Mouse (Mus musculus): ENCODE data around the gene Adm. TPM values are rescaled to one million over a fixed set of nuclear protein-coding genes. Genes with fewer than 3 reads are reported as not detected.
"Not testable (repeated sequence)": the region's sequence is repeated elsewhere in the genome, so short reads cannot be mapped to it uniquely, and the experiment has no call there.

Gene Adm
- total RNA-seq, 2 experiments from 2014 or later: 2.8 to 3.4 TPM

DNA sequence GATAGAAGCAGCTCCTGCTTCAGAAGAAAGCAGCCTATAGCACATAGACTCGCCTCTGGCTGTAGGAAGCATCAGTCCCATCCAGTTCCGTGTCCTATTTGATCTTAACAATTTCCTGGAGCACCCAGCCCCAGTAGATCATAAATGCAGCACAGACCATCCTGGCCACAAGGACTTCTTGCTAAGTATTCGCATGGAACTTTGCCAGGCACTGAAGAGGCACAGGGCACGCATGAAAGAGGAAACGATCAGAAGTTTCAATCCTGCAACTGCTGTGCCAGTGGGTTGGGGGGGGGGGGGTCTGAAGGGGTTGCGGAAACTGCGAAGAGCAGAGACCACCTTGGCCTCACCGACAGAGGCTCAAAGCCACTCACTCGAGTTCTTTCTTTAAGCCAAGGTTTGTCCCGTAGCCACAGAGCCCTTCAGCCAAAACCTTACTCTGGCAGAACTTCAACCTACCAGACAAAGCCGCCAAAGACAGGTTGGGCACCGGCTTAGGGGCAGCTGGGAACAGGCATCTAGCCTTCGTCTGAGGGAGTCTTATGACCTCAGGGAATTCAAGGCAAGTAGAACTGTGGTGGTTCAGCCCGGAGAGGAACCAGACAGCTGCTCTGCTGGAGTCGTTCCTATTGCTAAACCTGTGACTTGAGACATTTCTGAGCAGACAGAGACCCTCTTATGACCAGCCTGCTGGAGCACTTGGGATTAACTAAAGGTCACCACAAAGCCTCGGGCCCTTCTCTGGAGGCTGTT, 3.9 kb downstream of the Adm start:
- no peak for TF ChIP-seq CTCF (IDR thresholded peaks at IDR 0.05)
- Histone ChIP-seq H3K4me3 (no peak overlapping the region), H3K27ac (no peak overlapping the region)
- no peak for DNase-seq (ENCODE audit: extremely low spot score in 1 of 2, low spot score in 2 of 2)
- intact Hi-C loops (cut with DNase I): loop anchor here (2.0 kb wide), 2 partner anchors 199 to 467 kb away; no protein-coding TSS in a partner anchor

GRCm38 (mm10) chr7:110635929-110636328, 8.5 kb downstream of the Adm start:
- no peak overlapping the region for H3K27ac ChIP-seq
- intact Hi-C loops (cut with DNase I): no loop called here
- TF ChIP-seq CTCF (IDR thresholded peaks at IDR 0.05): no peak
- H3K4me3 ChIP-seq: no peak overlapping the region
- no peak for DNase-seq (ENCODE audit: extremely low spot score in 1 of 2, low spot score in 2 of 2)

DNA sequence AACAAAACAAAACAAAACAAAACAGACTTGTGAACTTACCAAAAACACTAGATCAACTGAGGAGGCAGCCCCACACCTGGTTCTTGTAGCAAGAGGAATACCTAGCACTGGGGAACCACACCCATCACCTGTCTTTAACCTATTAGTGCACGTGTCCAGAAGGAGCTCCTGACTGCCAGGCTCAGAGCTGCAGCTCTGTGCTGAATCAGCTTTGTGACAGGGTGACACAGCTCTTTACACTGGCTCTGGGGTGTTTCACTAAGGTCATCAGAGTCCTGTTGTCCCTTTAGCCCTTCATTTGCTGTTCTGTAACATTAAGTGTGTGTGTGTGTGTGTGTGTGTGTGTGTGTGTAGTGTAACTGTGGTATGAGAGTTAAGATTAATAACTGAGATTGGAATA, 9.1 kb downstream of the Adm start:
- intact Hi-C loops (cut with DNase I): no loop called here
- H3K27ac ChIP-seq: no peak overlapping the region
- no peak for TF ChIP-seq CTCF (IDR thresholded peaks at IDR 0.05)
- no peak for DNase-seq (ENCODE audit: extremely low spot score in 1 of 2, low spot score in 2 of 2)
- no peak overlapping the region for H3K4me3 ChIP-seq

- no peak for DNase-seq (ENCODE audit: extremely low spot score in 1 of 2, low spot score in 2 of 2)
- intact Hi-C loops (cut with DNase I): no loop called here
- TF ChIP-seq CTCF (IDR thresholded peaks at IDR 0.05): no peak
- Histone ChIP-seq H3K27ac (no peak overlapping the region), H3K4me3 (no peak overlapping the region)
Measured at GRCm38 (mm10) chr7:110638305-110639110, 11.0 kb downstream of the Adm start.

DNA sequence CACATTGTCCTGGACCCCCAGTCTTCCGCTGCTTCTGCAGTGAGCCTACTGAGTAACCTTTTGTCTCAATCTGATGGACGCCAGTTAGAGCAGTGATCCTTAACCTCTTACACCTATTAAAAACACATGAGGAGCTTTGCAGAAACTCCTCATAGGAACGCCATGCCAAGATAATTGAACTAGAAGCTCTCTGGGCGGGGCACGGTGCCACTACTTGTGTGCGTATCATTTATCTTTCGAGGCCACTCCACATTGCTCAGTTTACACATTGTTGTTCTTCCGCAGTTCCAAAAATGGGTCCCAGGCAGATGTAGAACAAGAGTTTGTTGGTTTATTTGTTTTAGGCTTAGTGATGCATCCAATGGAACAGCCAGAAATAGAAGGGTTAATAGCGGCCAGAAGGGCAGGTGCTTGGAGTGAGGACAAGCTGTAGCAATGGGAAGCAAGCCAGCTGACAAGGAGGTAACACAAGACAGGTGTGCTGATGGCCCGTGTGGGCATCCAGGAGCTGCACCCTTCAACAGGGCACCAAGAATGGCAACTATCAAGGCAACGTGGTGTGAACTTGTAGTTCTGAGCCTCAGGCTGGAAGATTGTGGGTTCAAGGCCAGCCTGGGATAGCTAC, 11.9 kb downstream of the Adm start:
- TF ChIP-seq CTCF (IDR thresholded peaks at IDR 0.05): no peak
- no peak for DNase-seq (ENCODE audit: extremely low spot score in 1 of 2, low spot score in 2 of 2)
- intact Hi-C loops (cut with DNase I): no loop called here
- H3K4me3 ChIP-seq: no peak overlapping the region
- no peak overlapping the region for H3K27ac ChIP-seq

DNA sequence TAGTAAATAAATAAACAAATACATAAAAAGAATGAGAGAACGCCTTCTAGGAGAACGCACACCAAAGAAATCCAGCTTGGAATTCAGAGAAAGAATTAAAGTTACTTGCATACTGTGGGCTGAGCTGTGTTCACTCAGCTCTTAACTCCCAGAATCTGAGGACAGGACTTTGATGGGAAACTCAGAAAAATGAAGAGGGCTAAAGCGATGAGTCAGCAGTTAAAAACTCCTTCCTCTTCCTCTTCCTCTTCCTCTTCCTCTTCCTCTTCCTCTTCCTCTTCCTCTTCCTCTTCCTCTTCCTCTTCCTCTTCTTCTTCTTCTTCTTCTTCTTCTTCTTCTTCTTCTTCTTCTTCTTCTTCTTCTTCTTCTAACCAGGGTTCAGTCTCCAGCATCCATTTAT, 12.5 kb downstream of the Adm start:
- H3K4me3 ChIP-seq; DNase-seq (ENCODE audit: extremely low spot score in 1 of 2, low spot score in 2 of 2); intact Hi-C loops (cut with DNase I); H3K27ac ChIP-seq: not testable (repeated sequence)

GRCm38 (mm10) chr7:110645311-110645710, 17.9 kb downstream of the Adm start:
- H3K27ac ChIP-seq: no peak overlapping the region
- peak; percentile 57 to 66 for DNase-seq (ENCODE audit: extremely low spot score in 1 of 2, low spot score in 2 of 2)
- no peak overlapping the region for H3K4me3 ChIP-seq
- intact Hi-C loops (cut with DNase I): loop anchor here (5.0 kb wide), 1 partner anchor 478 kb away; no protein-coding TSS in a partner anchor
- TF ChIP-seq CTCF (IDR thresholded peaks at IDR 0.05): peak; percentile 76

- Histone ChIP-seq H3K4me3 (no peak overlapping the region), H3K27ac (no peak overlapping the region)
- TF ChIP-seq CTCF (IDR thresholded peaks at IDR 0.05): no peak
- intact Hi-C loops (cut with DNase I): loop anchor here (2.0 to 5.0 kb wide), 2 partner anchors 359 to 479 kb away; no protein-coding TSS in a partner anchor
- no peak for DNase-seq (ENCODE audit: extremely low spot score in 1 of 2, low spot score in 2 of 2)
Measured at GRCm38 (mm10) chr7:110645859-110646258, 18.4 kb downstream of the Adm start.

- H3K27ac ChIP-seq: no peak overlapping the region
- intact Hi-C loops (cut with DNase I): loop anchor here (2.0 to 5.0 kb wide), 2 partner anchors 360 to 480 kb away; no protein-coding TSS in a partner anchor
- H3K4me3 ChIP-seq: no peak overlapping the region
- DNase-seq (ENCODE audit: extremely low spot score in 1 of 2, low spot score in 2 of 2): no peak
- TF ChIP-seq CTCF (IDR thresholded peaks at IDR 0.05): no peak
Measured at GRCm38 (mm10) chr7:110646611-110647407, 19.3 kb downstream of the Adm start.

DNA sequence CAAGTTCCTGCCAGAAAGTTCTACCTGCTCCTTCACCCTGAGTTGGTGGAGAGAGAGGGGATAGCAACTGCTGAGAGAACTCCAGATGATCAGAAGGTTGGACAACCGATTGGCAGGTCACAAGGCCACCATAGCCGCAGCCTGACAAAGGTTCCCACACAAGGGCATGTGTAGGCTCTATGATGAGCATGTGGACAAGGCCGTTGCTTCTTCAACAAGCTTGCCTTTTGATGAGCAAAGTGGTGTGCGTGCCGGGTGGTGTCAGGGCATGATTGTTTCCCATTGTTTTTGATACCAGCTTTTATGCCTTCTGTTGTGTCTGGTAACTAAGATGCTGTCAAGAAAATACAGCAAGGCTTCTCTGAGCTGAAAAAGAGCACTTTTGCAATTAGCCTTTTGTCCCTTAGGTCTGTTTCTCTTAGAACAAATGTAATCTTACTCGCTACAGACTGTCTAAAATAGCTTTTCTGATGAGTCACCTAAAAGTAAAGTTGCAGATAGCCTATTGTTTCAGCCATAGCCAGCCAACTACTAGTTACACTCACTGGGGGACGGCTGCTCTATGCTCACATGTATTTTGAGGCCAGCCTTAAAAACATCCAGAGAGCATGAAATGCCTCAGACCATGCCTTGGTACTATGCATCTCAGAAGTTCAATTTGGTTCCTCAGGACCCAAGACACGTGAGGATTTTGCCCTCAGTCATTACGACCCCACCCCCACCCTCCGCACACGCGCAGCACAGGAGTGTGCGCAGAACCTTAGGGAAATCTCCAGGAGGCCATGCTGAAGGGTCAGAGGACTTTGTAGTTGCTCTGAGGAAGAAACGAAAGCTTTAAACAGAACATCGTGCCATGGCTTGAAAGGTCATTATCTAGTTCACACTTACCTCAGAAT, 20.3 kb downstream of the Adm start:
- DNase-seq (ENCODE audit: extremely low spot score in 1 of 2, low spot score in 2 of 2): no peak
- intact Hi-C loops (cut with DNase I): loop anchor here (2.0 to 5.0 kb wide), 2 partner anchors 361 to 481 kb away; no protein-coding TSS in a partner anchor
- H3K27ac ChIP-seq: no peak overlapping the region
- TF ChIP-seq CTCF (IDR thresholded peaks at IDR 0.05): no peak
- no peak overlapping the region for H3K4me3 ChIP-seq

Data from left cerebral cortex, adult 2 months (tissue).